Mouse (Mus musculus) kidney, adult 2 months (tissue): ENCODE data around the gene Cdk2.

Source experiments
- CTCF ChIP-seq: fragments of 200-500 bp; conservative IDR thresholded peaks from 2 replicates; pipeline ENCODE4 v1.5.1; 2011; ENCODE audit warnings: low read depth, mild to moderate bottlenecking, control low read depth, low read length, moderate library complexity, mixed read lengths; ENCODE audit not compliant: insufficient read depth, insufficient read length
- POLR2A ChIP-seq: fragments of 200-500 bp; IDR thresholded peaks from one replicate; pipeline ENCODE4 v1.6.1; 2011; ENCODE audit warnings: low read depth, low read length, control low read depth

- TF ChIP-seq CTCF (no peak), POLR2A (no peak)
Measured at GRCm38 (mm10) chr10:128703895-128704294, 936 bp downstream of the Cdk2 start, which contains the start of gene Pmel.
